8 mouse cellular contexts compared by ENCODE assay signal in genomic region chr5:146963118-146963936, GRCm38 (mm10). TPM values are rescaled to one million over a fixed set of nuclear protein-coding genes. Genes with fewer than 3 reads are reported as not detected.
A peak's percentile ranks its signal among the peaks of the same experiment; 100 is the strongest.
DNase-seq lines count a peak whose midpoint lies in the region; ATAC-seq and TF ChIP-seq lines count a peak whose summit lies in the region.

TSS of gene Mtif3 (minus strand) at chr5:146963800.

- peak within 1 kb of the TSS; percentile 77 for H3K4me2 ChIP-seq in hindbrain, postnatal 0 days (ENCODE audit: low read depth, low read length)

- intact Hi-C loops in gastrocnemius, adult 2 months (cut with DNase I): loop anchor here (2.0 to 5.0 kb wide), 2 partner anchors 15 to 114 kb away; partner anchors contain the start of genes Gtf3a, Lnx2 and Polr1d

- no peaks in the 10 kb centered on the region for H3K27me3 ChIP-seq in hindbrain, postnatal 0 days (ENCODE audit: insufficient read depth, low read length)
- H3K27me3 ChIP-seq in megakaryocyte, embryonic 14.5 days (replicated peaks): peaks cover 3% of the 10 kb centered on the region

- peak within 1 kb of the TSS; percentile 93 for H3K27ac ChIP-seq in gastrocnemius, adult 2 months
- peak within 1 kb of the TSS; percentile 79 for H3K27ac ChIP-seq in hindbrain, postnatal 0 days

- TF ChIP-seq CTCF in gastrocnemius, adult 2 months (IDR thresholded peaks at IDR 0.05): no peak
- no peak for TF ChIP-seq CTCF in hindbrain, postnatal 0 days (IDR thresholded peaks at IDR 0.05; ENCODE audit: low read depth)

- peaks cover 10% of the 10 kb centered on the region for H3K36me3 ChIP-seq in hindbrain, postnatal 0 days (ENCODE audit: insufficient read depth, low read length)
- H3K36me3 ChIP-seq in megakaryocyte, embryonic 14.5 days (replicated peaks; ENCODE audit: low read length): peaks cover 33% of the 10 kb centered on the region

- no peaks in the 10 kb centered on the region for H3K9me3 ChIP-seq in hindbrain, postnatal 0 days (ENCODE audit: low read length)
- H3K9me3 ChIP-seq in megakaryocyte, embryonic 14.5 days: no peaks in the 10 kb centered on the region

- WGBS in hindbrain, postnatal 0 days: 2% methylated on average over 46 of the region's 46 CpGs

- H3K4me3 ChIP-seq in gastrocnemius, adult 2 months: peak within 1 kb of the TSS; percentile 95
- H3K4me3 ChIP-seq in hindbrain, postnatal 0 days (ENCODE audit: low read length): peak within 1 kb of the TSS; percentile 87
- peak within 1 kb of the TSS; percentile 100 for H3K4me3 ChIP-seq in megakaryocyte, embryonic 14.5 days (replicated peaks)

- peak; percentile 97 for ATAC-seq in common myeloid progenitor, adult 5-6 weeks (replicated peaks; ENCODE audit: low read depth, poor library complexity, severe bottlenecking)
- ATAC-seq in hindbrain, postnatal 0 days: peak; percentile 92

- peaks cover 5% of the 10 kb centered on the region; the same call in 1 of the 2 replicates for H3K4me1 ChIP-seq in hindbrain, postnatal 0 days (ENCODE audit: insufficient read depth, low read length)
- peaks cover 40% of the 10 kb centered on the region for H3K4me1 ChIP-seq in megakaryocyte, embryonic 14.5 days

- peak within 1 kb of the TSS; percentile 77 for H3K9ac ChIP-seq in hindbrain, postnatal 0 days (replicated peaks; ENCODE audit: low read length)

- DNase-seq in ZHBTc4 (ENCODE audit: low read depth, low spot score): peak; percentile 94
- peak; percentile 89 for DNase-seq in gastrocnemius, adult 2 months
- peak; percentile 95 for DNase-seq in hindbrain, postnatal 0 days (ENCODE audit: low spot score)
- peak; percentile 77 to 81 for DNase-seq in left cerebral cortex, adult 8-10 months (ENCODE audit: low spot score in 2 of 2)
- DNase-seq in right cerebral cortex, postnatal 10 days (ENCODE audit: low spot score in 2 of 2): peak; percentile 93 to 94
- DNase-seq in urinary bladder, postnatal 25 days (ENCODE audit: low spot score): peak; percentile 72

RNA-seq across cellular contexts. Expression of gene Mtif3, which starts in this region (rescaled TPM):
- total RNA-seq in common myeloid progenitor, adult 5-6 weeks (2017): 25.1 and 27.8 TPM in 2 replicates
- total RNA-seq in gastrocnemius, adult 2 months (2021): 10 to 100 TPM; 23.0 to 25.9 TPM
- 9.9 and 11.7 TPM in 2 replicates for total RNA-seq in hindbrain, postnatal 0 days (2014; rRNA removed)
- 20.3 and 21.1 TPM in 2 replicates for polyA plus RNA-seq in hindbrain, postnatal 0 days (2015; fragmentation: Nextera tagmentation; extraction: Ambion mirVana)
- total RNA-seq in left cerebral cortex, adult 8-10 months (2022): 10 to 100 TPM; 18.4 to 23.7 (median 19.1) TPM
- polyA plus RNA-seq in megakaryocyte, embryonic 14.5 days (2012; ENCODE audit: insufficient read depth, low replicate concordance): 0.79 and 6.0 TPM in 2 replicates

Comparison
In these comparisons a context has a peak if more than half of its experiments do, and no peak if none do; other contexts are left out.
1. Peak in every context shown above with its lines: DNase-seq, ATAC-seq, H3K4me3 ChIP-seq and H3K27ac ChIP-seq.